Mouse (Mus musculus): ENCODE results near the gene Kdm2b. TPM values are rescaled to one million over a fixed set of nuclear protein-coding genes. Genes with fewer than 3 reads are reported as not detected.
A peak's percentile ranks its signal among the peaks of the same experiment; 100 is the strongest.

Gene Kdm2b
- total and polyA plus RNA-seq, 2 experiments from 2014 or later, result 78.6 to 110 TPM

DNA sequence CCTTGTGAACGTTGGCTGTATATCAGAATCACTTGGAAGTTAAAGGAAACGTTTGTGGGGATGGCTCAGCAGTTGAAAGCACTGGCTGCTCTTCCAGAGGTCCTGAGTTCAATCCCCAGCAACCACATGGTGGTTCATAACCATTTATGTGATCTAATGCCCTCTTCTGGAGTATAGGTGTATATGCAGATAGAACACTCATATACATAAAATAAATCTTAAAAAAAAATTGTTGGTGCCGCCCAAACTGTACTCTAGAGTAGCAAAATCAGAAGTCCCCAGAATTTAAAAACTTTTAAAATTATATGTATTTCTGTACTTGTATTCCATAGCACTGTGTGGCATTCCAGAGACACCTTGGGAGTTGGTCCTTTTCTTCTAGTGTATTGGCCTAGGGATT lies 133.8 kb downstream of the Kdm2b start:
- no peak for TF ChIP-seq CTCF (IDR thresholded peaks at IDR 0.05)
- H3K27me3 ChIP-seq (ENCODE audit: insufficient read depth, low read length), result no peaks in the 10 kb centered on the region
- no peaks in the 10 kb centered on the region for H3K9me3 ChIP-seq (ENCODE audit: low read length)
- no peaks in the 10 kb centered on the region for H3K36me3 ChIP-seq (ENCODE audit: insufficient read depth, low read length)
- DNase-seq (ENCODE audit: low spot score), result no peak
- H3K4me3 ChIP-seq (ENCODE audit: low read depth, low read length), result no peak overlapping the region
- WGBS, result 80% methylated on average over 3 of the region's 3 CpGs
- no peak for ATAC-seq (ENCODE audit: low FRiP score)
- H3K27ac ChIP-seq (ENCODE audit: low read depth, low read length), result no peak overlapping the region
- no peak overlapping the region for H3K9ac ChIP-seq (replicated peaks; ENCODE audit: low read length, poor library complexity, severe bottlenecking)
- H3K4me2 ChIP-seq (ENCODE audit: low read depth, low read length, poor library complexity, severe bottlenecking), result no peak overlapping the region
- H3K4me1 ChIP-seq (ENCODE audit: insufficient read depth, low read length), result peaks cover 6% of the 10 kb centered on the region

DNA sequence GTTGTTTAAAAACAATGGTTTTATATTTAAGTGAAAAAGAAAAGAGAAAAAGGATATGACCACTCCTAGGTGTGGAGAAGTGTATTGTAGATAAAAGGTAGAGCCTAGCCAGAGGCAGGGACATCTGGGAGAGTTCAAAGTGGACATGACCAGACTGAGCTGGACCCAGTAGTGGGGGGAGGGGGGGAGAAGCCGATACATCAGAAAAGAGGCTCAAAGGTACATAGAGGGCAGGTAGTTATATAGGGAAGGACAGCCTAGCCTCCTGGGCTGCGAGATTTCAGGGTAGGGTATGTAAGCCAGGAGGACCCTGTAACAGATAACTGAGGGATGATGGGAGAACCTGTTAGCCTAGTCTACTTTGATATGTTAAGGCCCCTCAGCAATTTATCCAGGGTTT lies 137.0 kb downstream of the Kdm2b start:
- Histone ChIP-seq H3K4me3 (ENCODE audit: low read depth, low read length) (no peak overlapping the region), H3K9me3 (ENCODE audit: low read length) (no peaks in the 10 kb centered on the region), H3K27me3 (ENCODE audit: insufficient read depth, low read length) (no peaks in the 10 kb centered on the region), H3K27ac (ENCODE audit: low read depth, low read length) (no peak overlapping the region), H3K36me3 (ENCODE audit: insufficient read depth, low read length) (no peaks in the 10 kb centered on the region), H3K9ac (replicated peaks; ENCODE audit: low read length, poor library complexity, severe bottlenecking) (no peak overlapping the region), H3K4me2 (ENCODE audit: low read depth, low read length, poor library complexity, severe bottlenecking) (no peak overlapping the region), H3K4me1 (ENCODE audit: insufficient read depth, low read length) (peaks cover 7% of the 10 kb centered on the region)
- no peak for ATAC-seq (ENCODE audit: low FRiP score)
- DNase-seq (ENCODE audit: low spot score), result no peak
- no peak for TF ChIP-seq CTCF (IDR thresholded peaks at IDR 0.05)
- WGBS, result 93% methylated on average over 2 of the region's 2 CpGs

DNA sequence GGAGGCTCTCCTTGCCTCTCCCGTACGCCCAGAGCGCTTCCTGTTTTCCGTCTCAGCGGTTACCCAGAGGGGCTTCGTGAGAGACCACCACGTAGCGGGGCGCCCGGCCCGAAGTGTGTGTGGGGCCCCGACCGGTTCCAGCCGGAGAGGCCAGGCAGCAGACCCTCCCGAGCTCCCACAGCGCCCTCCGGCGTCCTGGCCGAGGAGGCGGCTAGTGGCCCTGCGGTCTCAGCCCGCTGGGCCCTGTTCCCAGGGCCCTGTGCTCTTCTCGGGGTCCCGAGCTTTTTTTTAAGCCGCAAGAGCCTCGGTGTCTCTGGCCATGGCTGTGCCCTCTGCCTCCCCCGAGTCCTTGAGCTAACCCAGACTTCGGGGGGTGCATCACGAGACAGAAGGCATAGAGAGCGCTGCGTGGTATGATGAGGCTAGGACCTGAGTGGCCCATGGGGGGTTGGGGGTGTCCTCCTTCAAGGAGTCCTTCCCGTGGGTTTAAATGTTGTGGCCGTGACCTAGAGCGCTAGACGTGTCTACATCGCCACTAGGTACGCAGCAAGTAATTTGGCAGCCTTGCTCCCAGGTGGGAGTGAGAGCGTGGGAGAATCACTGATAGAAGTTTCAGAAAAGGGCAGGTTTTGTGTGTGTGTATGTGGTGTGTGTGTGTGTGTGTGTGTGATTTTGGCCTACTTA lies 139.2 kb downstream of the Kdm2b start:
- Histone ChIP-seq H3K27me3 (ENCODE audit: insufficient read depth, low read length) (no peaks in the 10 kb centered on the region), H3K9me3 (ENCODE audit: low read length) (no peaks in the 10 kb centered on the region), H3K36me3 (ENCODE audit: insufficient read depth, low read length) (no peaks in the 10 kb centered on the region), H3K4me2 (ENCODE audit: low read depth, low read length, poor library complexity, severe bottlenecking) (peak overlapping the region; percentile 96), H3K4me3 (ENCODE audit: low read depth, low read length) (peak overlapping the region; percentile 69), H3K9ac (replicated peaks; ENCODE audit: low read length, poor library complexity, severe bottlenecking) (peak overlapping the region; percentile 84), H3K27ac (ENCODE audit: low read depth, low read length) (peak overlapping the region; percentile 89), H3K4me1 (ENCODE audit: insufficient read depth, low read length) (peaks cover 7% of the 10 kb centered on the region)
- DNase-seq (ENCODE audit: low spot score) (peak; percentile 25), ATAC-seq (ENCODE audit: low FRiP score) (peak; percentile 85)
- TF ChIP-seq CTCF (IDR thresholded peaks at IDR 0.05), result peak; percentile 56
- under 1% methylated on average over 38 of the region's 38 CpGs for WGBS

DNA sequence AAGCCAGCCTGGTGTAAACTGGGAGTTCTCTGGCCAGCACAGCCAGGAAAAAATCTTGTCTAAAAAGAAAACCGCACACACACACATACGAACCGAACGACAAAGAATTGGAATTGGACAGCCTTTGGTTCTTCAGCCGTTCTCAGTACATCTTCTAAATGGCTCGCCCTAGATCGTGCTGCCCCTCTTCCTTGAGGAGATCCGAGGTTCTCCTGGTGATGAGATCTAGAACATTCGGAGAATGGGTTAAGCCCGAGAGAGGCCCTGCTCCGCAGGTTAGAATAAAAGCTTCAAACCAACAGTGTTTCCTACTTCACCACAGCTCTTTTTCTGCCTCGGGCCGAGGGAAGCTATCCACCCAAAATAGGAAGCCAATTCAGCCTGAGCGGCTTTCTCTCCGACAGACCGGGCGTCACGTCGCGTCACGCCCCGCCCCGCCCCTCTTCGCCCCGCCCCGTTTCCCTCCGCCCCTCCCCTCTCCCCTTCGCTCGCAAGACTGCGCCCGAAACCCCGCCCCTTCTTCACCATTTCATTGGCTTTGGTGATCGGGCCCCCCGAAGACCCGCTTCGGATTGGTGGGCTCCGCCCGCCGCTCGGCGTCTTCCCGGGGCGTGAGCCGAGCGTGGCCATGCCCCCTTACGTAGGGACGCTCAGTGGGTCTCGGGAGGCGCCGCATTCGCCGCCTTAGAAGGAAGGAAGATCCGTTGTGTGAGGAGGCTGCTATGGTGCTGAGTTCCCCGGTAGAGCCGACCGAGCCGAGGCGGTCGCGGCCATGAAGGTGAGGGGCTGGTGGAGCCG lies 139.9 kb downstream of the Kdm2b start, which contains the start of gene Rnf34:
Gene Rnf34 (plus strand): TSS at position 528 of the 798 bp plus-strand sequence.
- H3K9me3 ChIP-seq (ENCODE audit: low read length), result no peaks in the 10 kb centered on the region
- no peaks in the 10 kb centered on the region for H3K36me3 ChIP-seq (ENCODE audit: insufficient read depth, low read length)
- peak within 1 kb of the TSS; percentile 89 for H3K27ac ChIP-seq (ENCODE audit: low read depth, low read length)
- peak; percentile 99 for DNase-seq (ENCODE audit: low spot score)
- no peak for TF ChIP-seq CTCF (IDR thresholded peaks at IDR 0.05)
- 1% methylated on average over 57 of the region's 61 CpGs for WGBS
- H3K4me3 ChIP-seq (ENCODE audit: low read depth, low read length), result peak within 1 kb of the TSS; percentile 69
- H3K9ac ChIP-seq (replicated peaks; ENCODE audit: low read length, poor library complexity, severe bottlenecking), result peak within 1 kb of the TSS; percentile 84
- peak within 1 kb of the TSS; percentile 96 for H3K4me2 ChIP-seq (ENCODE audit: low read depth, low read length, poor library complexity, severe bottlenecking)
- peak; percentile 100 for ATAC-seq (ENCODE audit: low FRiP score)
- H3K4me1 ChIP-seq (ENCODE audit: insufficient read depth, low read length), result peaks cover 7% of the 10 kb centered on the region
- no peaks in the 10 kb centered on the region for H3K27me3 ChIP-seq (ENCODE audit: insufficient read depth, low read length)

DNA sequence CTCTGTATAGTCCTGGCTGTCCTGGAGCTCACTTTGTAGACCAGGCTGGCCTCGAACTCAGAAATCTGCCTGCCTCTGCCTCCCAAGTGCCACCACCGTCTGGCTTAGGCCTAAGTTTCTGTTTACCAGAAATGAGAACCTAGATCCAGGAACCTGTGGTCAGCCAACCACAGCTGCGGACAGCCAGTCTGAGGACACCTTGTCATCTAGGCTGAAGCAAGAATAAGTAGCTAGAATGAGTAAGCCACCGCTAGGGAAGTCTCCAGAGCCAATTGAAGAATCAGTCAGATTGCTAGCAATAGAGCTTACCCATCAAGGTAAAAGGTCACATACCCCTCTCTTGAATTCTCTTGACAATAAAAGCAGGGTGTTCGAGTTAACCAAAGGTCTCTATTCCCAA lies 145.8 kb downstream of the Kdm2b start:
- Histone ChIP-seq H3K27ac (ENCODE audit: low read depth, low read length) (no peak overlapping the region), H3K4me2 (ENCODE audit: low read depth, low read length, poor library complexity, severe bottlenecking) (no peak overlapping the region), H3K4me3 (ENCODE audit: low read depth, low read length) (no peak overlapping the region), H3K9ac (replicated peaks; ENCODE audit: low read length, poor library complexity, severe bottlenecking) (no peak overlapping the region), H3K9me3 (ENCODE audit: low read length) (no peaks in the 10 kb centered on the region), H3K27me3 (ENCODE audit: insufficient read depth, low read length) (no peaks in the 10 kb centered on the region), H3K36me3 (ENCODE audit: insufficient read depth, low read length) (no peaks in the 10 kb centered on the region), H3K4me1 (ENCODE audit: insufficient read depth, low read length) (no peaks in the 10 kb centered on the region)
- no peak for ATAC-seq (ENCODE audit: low FRiP score)
- no peak for TF ChIP-seq CTCF (IDR thresholded peaks at IDR 0.05)
- WGBS, result 82% methylated on average over 5 of the region's 5 CpGs
- DNase-seq (ENCODE audit: low spot score), result no peak

DNA sequence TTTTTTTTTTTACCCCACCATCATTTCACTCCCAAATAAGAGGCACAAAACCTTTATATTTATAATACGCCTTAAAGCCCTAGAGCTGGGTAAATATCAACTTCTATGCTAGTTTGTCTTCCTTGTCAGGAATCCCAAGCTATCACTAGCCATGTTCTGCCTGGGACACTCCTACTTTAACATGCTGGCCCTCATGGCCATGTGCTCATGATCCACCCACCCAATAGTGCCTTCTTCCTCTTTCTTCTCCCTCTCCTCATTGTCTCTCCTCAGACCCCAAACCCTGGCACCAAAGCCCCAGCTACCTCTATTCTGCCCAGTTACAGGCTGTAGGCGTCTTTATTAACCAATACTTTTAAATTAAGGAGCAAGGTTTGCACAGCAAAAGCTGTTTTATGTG lies 148.5 kb downstream of the Kdm2b start:
- WGBS, result 90% methylated on average over 2 of the region's 2 CpGs
- Histone ChIP-seq H3K4me3 (ENCODE audit: low read depth, low read length) (no peak overlapping the region), H3K9me3 (ENCODE audit: low read length) (no peaks in the 10 kb centered on the region), H3K27me3 (ENCODE audit: insufficient read depth, low read length) (no peaks in the 10 kb centered on the region), H3K4me1 (ENCODE audit: insufficient read depth, low read length) (no peaks in the 10 kb centered on the region), H3K9ac (replicated peaks; ENCODE audit: low read length, poor library complexity, severe bottlenecking) (no peak overlapping the region), H3K4me2 (ENCODE audit: low read depth, low read length, poor library complexity, severe bottlenecking) (no peak overlapping the region), H3K27ac (ENCODE audit: low read depth, low read length) (no peak overlapping the region), H3K36me3 (ENCODE audit: insufficient read depth, low read length) (no peaks in the 10 kb centered on the region)
- no peak for TF ChIP-seq CTCF (IDR thresholded peaks at IDR 0.05)
- ATAC-seq (ENCODE audit: low FRiP score) (no peak), DNase-seq (ENCODE audit: low spot score) (no peak)

All from midbrain, postnatal 0 days (tissue).